Mouse (Mus musculus) embryo, embryonic 11 days (tissue): Measurements from ENCODE around the gene Kdelc1.
A peak's percentile ranks its signal among the peaks of the same experiment; 100 is the strongest.

Experiments
- DNase-seq: peaks from one replicate; pipeline ENCODE4 v3.0.0-alpha.2; 2015

Kdelc1 gene

GRCm38 (mm10) chr1:44118239-44119054, at the start of gene Kdelc1, which contains the start of gene Bivm:
Gene Kdelc1 (minus strand): TSS chr1:44118808.
Gene Bivm (plus strand): TSS chr1:44118957.
- DNase-seq: peak; percentile 94

GRCm38 (mm10) chr1:44167859-44168383, 49.3 kb upstream of the Kdelc1 start:
- no peak for DNase-seq

- no peak for DNase-seq
These were observed 43.8 kb upstream of the Kdelc1 start for GRCm38 (mm10) chr1:44162389-44162788.

- DNase-seq: no peak
These were observed 43.2 kb upstream of the Kdelc1 start for GRCm38 (mm10) chr1:44161818-44162217.

GRCm38 (mm10) chr1:44158317-44158716, 39.7 kb upstream of the Kdelc1 start:
- no peak for DNase-seq

GRCm38 (mm10) chr1:44155287-44155686, 36.7 kb upstream of the Kdelc1 start:
- peak; percentile 21 for DNase-seq

- peak; percentile 34 for DNase-seq
These were observed 30.1 kb upstream of the Kdelc1 start for GRCm38 (mm10) chr1:44148706-44149105.

GRCm38 (mm10) chr1:44147563-44148381, 29.2 kb upstream of the Kdelc1 start, which contains the start of gene Ercc5:
Gene Ercc5 (plus strand): TSS chr1:44147744.
- peak; percentile 94 for DNase-seq

- DNase-seq: no peak
These were observed 24.1 kb upstream of the Kdelc1 start for GRCm38 (mm10) chr1:44142747-44143146.

- DNase-seq: no peak
These were observed 21.6 kb upstream of the Kdelc1 start for GRCm38 (mm10) chr1:44140232-44140631.

- no peak for DNase-seq
These were observed 11.4 kb upstream of the Kdelc1 start for GRCm38 (mm10) chr1:44129929-44130581.

GRCm38 (mm10) chr1:44125590-44125989, 7.0 kb upstream of the Kdelc1 start:
- no peak for DNase-seq

- no peak for DNase-seq
These were observed 3.6 kb upstream of the Kdelc1 start for GRCm38 (mm10) chr1:44122256-44122655.

- no peak for DNase-seq
These were observed 1.4 kb upstream of the Kdelc1 start for GRCm38 (mm10) chr1:44120074-44120406.

- DNase-seq: peak; percentile 90
These were observed 829 bp upstream of the Kdelc1 start for GRCm38 (mm10) chr1:44119201-44120073.

GRCm38 (mm10) chr1:44117571-44117970, 1.0 kb downstream of the Kdelc1 start:
- peak; percentile 5 for DNase-seq

- peak; percentile 29 for DNase-seq
These were observed 15.7 kb downstream of the Kdelc1 start for GRCm38 (mm10) chr1:44102939-44103338.

- DNase-seq: peak; percentile 100
These were observed 16.3 kb downstream of the Kdelc1 start, which contains the start of gene Tex30 for GRCm38 (mm10) chr1:44102259-44102717. Gene Tex30 (minus strand): TSS chr1:44102441.

- peak; percentile 78 for DNase-seq
These were observed 17.0 kb downstream of the Kdelc1 start for GRCm38 (mm10) chr1:44101448-44102225.

- peak; percentile 45 for DNase-seq
These were observed 54.0 kb downstream of the Kdelc1 start for GRCm38 (mm10) chr1:44064625-44065024.

- no peak for DNase-seq
These were observed 55.2 kb downstream of the Kdelc1 start for GRCm38 (mm10) chr1:44063439-44063838.
